Mouse (Mus musculus) cortical plate, adult 2 months (tissue): ENCODE results near the gene Litaf.

Experiments used
- CTCF ChIP-seq: fragments of 200-500 bp; IDR thresholded peaks from 2 replicates; pipeline ENCODE4 v1.5.1; 2011; ENCODE audit warnings: mild to moderate bottlenecking, control low read depth, low read length; ENCODE audit not compliant: insufficient read depth; ENCODE audit errors: extremely low read depth
- POLR2A ChIP-seq: fragments of 200-500 bp; IDR thresholded peaks from 2 replicates; pipeline ENCODE4 v1.6.1; 2011; ENCODE audit warnings: mild to moderate bottlenecking, low read length, control low read depth; ENCODE audit not compliant: insufficient read depth; ENCODE audit errors: extremely low read depth

- no peak for TF ChIP-seq CTCF
- no peak for TF ChIP-seq POLR2A
Measured at GRCm38 (mm10) chr16:10947724-10948123, 118.2 kb downstream of the Litaf start.
